Mouse (Mus musculus) cerebellum, adult 2 months (tissue): ENCODE measurements around the gene Aff1. TPM values are rescaled to one million over a fixed set of nuclear protein-coding genes. Genes with fewer than 3 reads are reported as not detected.

Experiments
- DNase-seq, 2 experiments: peaks; one replicate each; pipeline ENCODE4 v3.0.0; 2021
- H3K27ac ChIP-seq: fragments of 200-500 bp; 2 replicates; pipeline ENCODE4 v1.5.1; 2012; ENCODE audit warnings: low read length, control low read depth, inconsistent platforms; ENCODE audit not compliant: insufficient read depth
- H3K27me3 ChIP-seq: fragments of 200-500 bp; 2 replicates; pipeline ENCODE4 v1.6.1; 2012; ENCODE audit warnings: inconsistent platforms, mild to moderate bottlenecking, low read length, moderate library complexity; ENCODE audit not compliant: control insufficient read depth, insufficient read depth
- H3K4me1 ChIP-seq: fragments of 200-500 bp; 2 replicates; pipeline ENCODE4 v1.6.1; 2011; ENCODE audit warnings: low read length; ENCODE audit not compliant: control insufficient read depth, insufficient read depth
- H3K4me3 ChIP-seq: fragments of 200-500 bp; replicated peaks from 2 replicates; pipeline ENCODE3; 2011; ENCODE audit warnings: mild to moderate bottlenecking, low read depth, low read length, control low read depth; ENCODE audit not compliant: insufficient read depth
- CTCF ChIP-seq: fragments of 200-500 bp; IDR thresholded peaks from 2 replicates; pipeline ENCODE4 v1.5.1; 2011; ENCODE audit warnings: low read depth, mild to moderate bottlenecking, control low read depth, low read length, moderate library complexity, borderline replicate concordance; ENCODE audit not compliant: insufficient read depth
- POLR2A ChIP-seq: fragments of 200-500 bp; IDR thresholded peaks from 2 replicates; pipeline ENCODE4 v1.6.1; 2011; ENCODE audit warnings: low read length, control low read depth, borderline replicate concordance; ENCODE audit not compliant: insufficient read depth
- WGBS: fragments of 180-500 bp; shearing (Covaris S2); methylation state at CpG from one replicate; pipeline ENCODE4 v1.1.7; 2018; 5-methylcytosine and 5-hydroxymethylcytosine counted together
- polyA plus RNA-seq: library from polyadenylated mRNA; depleted of rRNA; stranded (reverse); fragments of >200 nt; gene quantifications from 2 replicates; pipeline ENCODE4 v1.2.3, GENCODE M21; 2012

The Aff1 gene
- polyA plus RNA-seq, 1 experiment: 9.3 TPM

- no peak for DNase-seq
- Histone ChIP-seq H3K27me3 (no peaks in the 10 kb centered on the region), H3K4me3 (no peak overlapping the region), H3K4me1 (no peaks in the 10 kb centered on the region), H3K27ac (no peak overlapping the region)
- TF ChIP-seq CTCF: no peak
- TF ChIP-seq POLR2A: no peak
- WGBS: 87% methylated on average over 1 of the region's 1 CpGs
Measured at GRCm38 (mm10) chr5:103819674-103820073, 127.5 kb downstream of the Aff1 start.

DNA sequence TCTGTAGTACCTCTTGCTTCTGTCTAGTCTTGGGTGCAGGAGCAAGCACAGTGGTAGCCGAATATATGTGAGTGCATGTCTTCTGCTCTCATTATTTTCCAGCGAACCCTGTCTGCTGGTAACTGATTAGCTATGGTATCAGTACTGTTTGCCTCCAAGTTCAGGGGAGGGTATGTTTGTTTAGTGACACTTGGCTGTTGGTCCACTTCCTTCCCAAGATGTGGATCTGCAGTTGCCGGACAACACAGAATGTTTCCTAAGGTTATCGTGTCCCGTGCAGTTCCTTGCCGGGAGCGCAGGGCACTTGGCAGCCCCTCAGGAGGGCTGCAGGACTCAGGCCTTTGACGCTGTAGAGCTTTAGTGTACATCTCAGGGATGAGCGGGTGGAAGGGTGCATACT lies 128.9 kb downstream of the Aff1 start:
- no peak overlapping the region for H3K27ac ChIP-seq
- no peak for DNase-seq
- H3K4me3 ChIP-seq: no peak overlapping the region
- H3K4me1 ChIP-seq: no peaks in the 10 kb centered on the region
- H3K27me3 ChIP-seq: no peaks in the 10 kb centered on the region
- TF ChIP-seq CTCF (no peak), POLR2A (no peak)
- 84% methylated on average over 9 of the region's 9 CpGs for WGBS

- no peaks in the 10 kb centered on the region for H3K27me3 ChIP-seq
- H3K4me3 ChIP-seq: no peak overlapping the region
- no peak overlapping the region for H3K27ac ChIP-seq
- no peak for TF ChIP-seq CTCF
- TF ChIP-seq POLR2A: no peak
- WGBS: 47% methylated on average over 13 of the region's 13 CpGs
- DNase-seq: no peak
- H3K4me1 ChIP-seq: no peaks in the 10 kb centered on the region
Measured at GRCm38 (mm10) chr5:103821500-103822298, 129.5 kb downstream of the Aff1 start.

GRCm38 (mm10) chr5:103822949-103823348 lies 130.8 kb downstream of the Aff1 start:
- Histone ChIP-seq H3K4me1 (no peaks in the 10 kb centered on the region), H3K27me3 (no peaks in the 10 kb centered on the region), H3K4me3 (no peak overlapping the region), H3K27ac (no peak overlapping the region)
- WGBS: 98% methylated on average over 5 of the region's 5 CpGs
- TF ChIP-seq POLR2A (no peak), CTCF (no peak)
- DNase-seq: no peak

DNA sequence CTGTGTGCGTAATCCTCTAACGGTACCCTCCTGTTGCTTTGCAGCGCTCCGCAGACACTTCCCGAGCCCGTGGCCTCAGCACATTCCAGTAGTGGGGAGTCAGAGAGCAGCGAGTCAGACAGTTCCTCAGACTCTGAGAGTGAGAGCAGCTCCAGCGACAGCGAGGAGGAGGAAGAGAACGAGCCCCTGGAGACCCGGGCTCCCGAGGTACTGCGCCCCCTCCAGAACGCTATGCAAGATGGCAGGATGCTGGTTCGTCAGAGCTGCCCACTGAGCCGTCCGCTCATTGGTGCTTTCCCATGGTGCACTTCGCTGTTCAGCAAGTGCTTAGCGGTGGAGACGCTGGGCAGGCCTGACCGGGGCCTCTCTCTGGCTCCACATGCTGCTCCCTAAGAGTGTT lies 136.1 kb downstream of the Aff1 start:
- WGBS: 81% methylated on average over 21 of the region's 21 CpGs
- no peaks in the 10 kb centered on the region for H3K27me3 ChIP-seq
- DNase-seq: no peak
- H3K4me1 ChIP-seq: no peaks in the 10 kb centered on the region
- H3K27ac ChIP-seq: no peak overlapping the region
- H3K4me3 ChIP-seq: no peak overlapping the region
- no peak for TF ChIP-seq CTCF
- TF ChIP-seq POLR2A: no peak

DNA sequence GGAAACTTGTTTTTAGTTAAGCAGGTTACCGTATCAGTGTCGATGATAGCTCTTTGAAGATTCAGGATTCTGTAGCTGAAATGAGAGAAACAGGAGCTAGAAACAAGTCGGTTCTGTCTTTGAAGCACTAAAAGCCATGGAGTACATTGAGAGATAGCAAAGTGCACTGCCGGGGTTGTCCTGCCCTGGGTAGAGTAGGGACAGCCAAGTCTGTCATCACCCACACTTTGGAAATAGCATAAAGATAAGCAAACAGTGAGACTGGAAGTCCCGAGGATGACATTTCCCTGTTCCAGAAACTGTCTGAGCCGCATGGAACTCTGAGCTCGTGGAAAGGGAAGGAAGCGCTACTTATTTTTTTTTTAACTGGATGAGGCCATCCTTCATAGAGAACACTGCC lies 136.6 kb downstream of the Aff1 start:
- no peak for DNase-seq
- 88% methylated on average over 8 of the region's 8 CpGs for WGBS
- TF ChIP-seq POLR2A: no peak
- TF ChIP-seq CTCF: no peak

DNA sequence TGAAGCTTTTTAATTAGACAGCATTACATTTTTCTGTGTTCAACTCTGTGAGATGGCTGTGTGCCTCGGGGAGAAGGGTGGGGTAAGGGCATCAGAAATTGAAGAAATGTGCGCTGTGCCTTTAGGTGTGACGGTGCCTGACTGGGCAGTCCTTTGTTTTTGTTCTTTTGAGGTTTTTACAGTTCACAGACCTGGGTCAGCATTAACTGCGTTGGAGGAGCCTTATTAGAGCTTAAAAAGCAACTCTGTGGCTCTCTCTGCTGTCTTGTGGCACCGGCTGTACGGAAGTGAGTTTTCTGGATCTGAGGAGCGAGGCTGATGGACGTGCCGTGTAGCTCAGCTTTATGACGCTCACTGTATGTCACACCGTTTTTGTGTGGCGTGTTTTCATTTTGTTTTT lies 137.0 kb downstream of the Aff1 start:
- WGBS: 87% methylated on average over 12 of the region's 12 CpGs
- Histone ChIP-seq H3K4me1 (no peaks in the 10 kb centered on the region), H3K27ac (no peak overlapping the region), H3K27me3 (no peaks in the 10 kb centered on the region), H3K4me3 (no peak overlapping the region)
- TF ChIP-seq CTCF: no peak
- no peak for DNase-seq

More for the DNA sequence above, 136.6 kb downstream of the Aff1 start:
- no peak overlapping the region for H3K4me3 ChIP-seq
- H3K4me1 ChIP-seq: no peaks in the 10 kb centered on the region
- H3K27me3 ChIP-seq: no peaks in the 10 kb centered on the region
- H3K27ac ChIP-seq: no peak overlapping the region

- Histone ChIP-seq H3K4me3 (no peak overlapping the region), H3K27me3 (no peaks in the 10 kb centered on the region), H3K4me1 (no peaks in the 10 kb centered on the region), H3K27ac (no peak overlapping the region)
- DNase-seq: no peak
- TF ChIP-seq CTCF: no peak
- TF ChIP-seq POLR2A: no peak
- 94% methylated on average over 1 of the region's 1 CpGs for WGBS
Measured at GRCm38 (mm10) chr5:103830886-103831285, 138.7 kb downstream of the Aff1 start.
